Mouse (Mus musculus): ENCODE measurements around the gene Auts2. TPM values are rescaled to one million over a fixed set of nuclear protein-coding genes. Genes with fewer than 3 reads are reported as not detected.

Gene Auts2
- polyA plus RNA-seq, 1 experiment from 2014 or later, result 17.9 TPM

- no peaks in the 10 kb centered on the region for H3K27me3 ChIP-seq (ENCODE audit: insufficient read depth, low read length)
- H3K4me2 ChIP-seq (replicated peaks; ENCODE audit: low read depth, low read length), result no peak overlapping the region
- no peak overlapping the region for H3K4me3 ChIP-seq (ENCODE audit: low read length)
- H3K27ac ChIP-seq (ENCODE audit: low read length), result no peak overlapping the region
- 91% methylated on average over 7 of the region's 7 CpGs for WGBS
- no peak for ATAC-seq (ENCODE audit: low FRiP score, low TSS enrichment)
- no peaks in the 10 kb centered on the region for H3K9me3 ChIP-seq (ENCODE audit: low read length)
- no peaks in the 10 kb centered on the region for H3K4me1 ChIP-seq (ENCODE audit: insufficient read depth, low read length)
- H3K36me3 ChIP-seq (ENCODE audit: insufficient read depth, low read length), result no peaks in the 10 kb centered on the region
- no peak overlapping the region for H3K9ac ChIP-seq (replicated peaks; ENCODE audit: low read length)
Observed at GRCm38 (mm10) chr5:131664657-131665056, 878.5 kb downstream of the Auts2 start.

- Histone ChIP-seq H3K4me2 (replicated peaks; ENCODE audit: low read depth, low read length) (no peak overlapping the region), H3K27ac (ENCODE audit: low read length) (no peak overlapping the region), H3K36me3 (ENCODE audit: insufficient read depth, low read length) (no peaks in the 10 kb centered on the region), H3K4me3 (ENCODE audit: low read length) (no peak overlapping the region), H3K9ac (replicated peaks; ENCODE audit: low read length) (no peak overlapping the region), H3K27me3 (ENCODE audit: insufficient read depth, low read length) (no peaks in the 10 kb centered on the region), H3K9me3 (ENCODE audit: low read length) (no peaks in the 10 kb centered on the region), H3K4me1 (ENCODE audit: insufficient read depth, low read length) (no peaks in the 10 kb centered on the region)
- WGBS, result 56% methylated on average over 2 of the region's 2 CpGs
- no peak; the same call in 1 of the 2 replicates for ATAC-seq (ENCODE audit: low FRiP score, low TSS enrichment)
Observed at GRCm38 (mm10) chr5:131662657-131663056, 880.5 kb downstream of the Auts2 start.

- 92% methylated on average over 19 of the region's 19 CpGs for WGBS
- Histone ChIP-seq H3K27ac (ENCODE audit: low read length) (no peak overlapping the region), H3K4me2 (replicated peaks; ENCODE audit: low read depth, low read length) (no peak overlapping the region), H3K4me1 (ENCODE audit: insufficient read depth, low read length) (no peaks in the 10 kb centered on the region), H3K36me3 (ENCODE audit: insufficient read depth, low read length) (no peaks in the 10 kb centered on the region), H3K9ac (replicated peaks; ENCODE audit: low read length) (no peak overlapping the region), H3K4me3 (ENCODE audit: low read length) (no peak overlapping the region), H3K9me3 (ENCODE audit: low read length) (no peaks in the 10 kb centered on the region), H3K27me3 (ENCODE audit: insufficient read depth, low read length) (no peaks in the 10 kb centered on the region)
- ATAC-seq (ENCODE audit: low FRiP score, low TSS enrichment), result no peak
Observed at GRCm38 (mm10) chr5:131658822-131659515, 884.2 kb downstream of the Auts2 start.

GRCm38 (mm10) chr5:131654206-131654605 lies 888.9 kb downstream of the Auts2 start:
- no peaks in the 10 kb centered on the region for H3K27me3 ChIP-seq (ENCODE audit: insufficient read depth, low read length)
- peaks cover 16% of the 10 kb centered on the region for H3K4me1 ChIP-seq (ENCODE audit: insufficient read depth, low read length)
- no peak overlapping the region for H3K9ac ChIP-seq (replicated peaks; ENCODE audit: low read length)
- WGBS, result 67% methylated on average over 7 of the region's 7 CpGs
- no peaks in the 10 kb centered on the region for H3K9me3 ChIP-seq (ENCODE audit: low read length)
- no peak overlapping the region for H3K4me2 ChIP-seq (replicated peaks; ENCODE audit: low read depth, low read length)
- no peak for ATAC-seq (ENCODE audit: low FRiP score, low TSS enrichment)
- H3K27ac ChIP-seq (ENCODE audit: low read length), result no peak overlapping the region
- no peak overlapping the region for H3K4me3 ChIP-seq (ENCODE audit: low read length)
- no peaks in the 10 kb centered on the region for H3K36me3 ChIP-seq (ENCODE audit: insufficient read depth, low read length)

DNA sequence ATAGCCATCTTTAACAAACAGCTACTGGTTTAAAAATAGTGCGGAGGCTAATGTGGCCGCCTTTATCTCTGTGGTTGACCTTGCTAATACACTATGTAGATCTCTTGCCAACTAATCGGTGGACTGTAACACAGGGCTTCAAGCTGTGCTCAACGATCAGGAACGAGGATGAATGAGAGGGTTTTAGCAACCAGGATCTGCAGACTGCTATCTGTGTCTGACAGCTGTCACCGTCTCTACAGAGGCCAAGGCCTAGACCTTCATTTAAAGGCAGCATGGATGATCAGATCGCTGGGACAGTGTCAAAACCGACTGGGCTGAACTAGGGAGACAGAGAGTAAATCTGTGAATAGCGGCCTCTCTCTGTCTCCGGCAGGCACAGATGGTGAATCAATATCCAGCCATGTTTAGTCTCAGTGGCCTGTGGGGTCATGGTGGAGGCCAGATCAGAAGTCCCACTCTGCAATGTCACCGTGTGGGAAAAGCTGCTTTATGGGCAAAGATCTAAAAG lies 892.7 kb downstream of the Auts2 start:
- no peaks in the 10 kb centered on the region for H3K36me3 ChIP-seq (ENCODE audit: insufficient read depth, low read length)
- H3K4me3 ChIP-seq (ENCODE audit: low read length), result no peak overlapping the region
- ATAC-seq (ENCODE audit: low FRiP score, low TSS enrichment), result peak; percentile 63
- peaks cover 42% of the 10 kb centered on the region for H3K4me1 ChIP-seq (ENCODE audit: insufficient read depth, low read length)
- no peaks in the 10 kb centered on the region for H3K27me3 ChIP-seq (ENCODE audit: insufficient read depth, low read length)
- no peak overlapping the region for H3K4me2 ChIP-seq (replicated peaks; ENCODE audit: low read depth, low read length)
- H3K9ac ChIP-seq (replicated peaks; ENCODE audit: low read length), result no peak overlapping the region
- H3K27ac ChIP-seq (ENCODE audit: low read length), result no peak overlapping the region
- 19% methylated on average over 11 of the region's 11 CpGs for WGBS
- H3K9me3 ChIP-seq (ENCODE audit: low read length), result no peaks in the 10 kb centered on the region

- Histone ChIP-seq H3K9ac (replicated peaks; ENCODE audit: low read length) (no peak overlapping the region), H3K27ac (ENCODE audit: low read length) (no peak overlapping the region), H3K36me3 (ENCODE audit: insufficient read depth, low read length) (no peaks in the 10 kb centered on the region), H3K4me1 (ENCODE audit: insufficient read depth, low read length) (peaks cover 61% of the 10 kb centered on the region), H3K4me2 (replicated peaks; ENCODE audit: low read depth, low read length) (no peak overlapping the region), H3K27me3 (ENCODE audit: insufficient read depth, low read length) (no peaks in the 10 kb centered on the region), H3K4me3 (ENCODE audit: low read length) (no peak overlapping the region), H3K9me3 (ENCODE audit: low read length) (no peaks in the 10 kb centered on the region)
- no peak for ATAC-seq (ENCODE audit: low FRiP score, low TSS enrichment)
- 15% methylated on average over 4 of the region's 4 CpGs for WGBS
Observed at GRCm38 (mm10) chr5:131647683-131648119, 895.4 kb downstream of the Auts2 start.

DNA sequence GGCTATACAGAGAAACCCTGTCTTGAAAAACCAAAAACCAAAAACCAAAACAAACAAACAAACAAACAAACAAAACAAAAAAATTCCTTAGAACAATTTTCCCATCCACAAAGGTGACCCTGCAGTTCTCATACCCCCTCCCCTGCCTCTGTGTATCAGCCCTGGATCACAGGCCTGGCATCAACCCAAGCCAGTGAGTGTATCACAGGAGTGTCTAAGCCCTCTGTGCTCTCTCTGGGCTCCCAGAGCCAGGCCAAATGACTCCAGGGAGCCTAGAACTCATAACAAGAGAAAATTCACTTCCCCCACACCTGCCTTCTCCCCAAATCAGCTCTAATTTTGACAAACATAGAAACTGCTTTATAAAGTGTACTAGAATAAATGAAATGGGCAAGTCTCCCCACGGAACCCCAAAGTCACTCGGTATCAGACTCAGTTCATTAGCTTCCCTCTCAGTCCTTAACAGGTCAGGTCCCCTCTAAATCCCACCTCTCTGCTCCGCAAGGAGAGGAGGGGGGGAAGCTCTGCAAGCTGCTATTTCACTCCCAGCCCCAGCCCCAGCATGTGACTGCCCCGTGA lies 896.0 kb downstream of the Auts2 start:
- Histone ChIP-seq H3K4me1 (ENCODE audit: insufficient read depth, low read length) (peaks cover 61% of the 10 kb centered on the region), H3K27ac (ENCODE audit: low read length) (no peak overlapping the region)

GRCm38 (mm10) chr5:131646192-131646775 lies 896.9 kb downstream of the Auts2 start:
- 75% methylated on average over 10 of the region's 10 CpGs for WGBS
- no peaks in the 10 kb centered on the region for H3K27me3 ChIP-seq (ENCODE audit: insufficient read depth, low read length)
- H3K4me2 ChIP-seq (replicated peaks; ENCODE audit: low read depth, low read length), result no peak overlapping the region
- peaks cover 61% of the 10 kb centered on the region for H3K4me1 ChIP-seq (ENCODE audit: insufficient read depth, low read length)
- H3K4me3 ChIP-seq (ENCODE audit: low read length), result no peak overlapping the region
- H3K36me3 ChIP-seq (ENCODE audit: insufficient read depth, low read length), result no peaks in the 10 kb centered on the region
- no peak for ATAC-seq (ENCODE audit: low FRiP score, low TSS enrichment)
- no peak overlapping the region for H3K9ac ChIP-seq (replicated peaks; ENCODE audit: low read length)
- H3K9me3 ChIP-seq (ENCODE audit: low read length), result no peaks in the 10 kb centered on the region
- no peak overlapping the region for H3K27ac ChIP-seq (ENCODE audit: low read length)

More for the DNA sequence above, 896.0 kb downstream of the Auts2 start:
- 31% methylated on average over 4 of the region's 4 CpGs for whole genome bisulfite sequencing
- no peak overlapping the region for H3K4me2 ChIP-seq (replicated peaks; ENCODE audit: low read depth, low read length)
- no peak overlapping the region for H3K9ac ChIP-seq (replicated peaks; ENCODE audit: low read length)
- no peak overlapping the region for H3K4me3 ChIP-seq (ENCODE audit: low read length)
- no peak for ATAC-seq (ENCODE audit: low FRiP score, low TSS enrichment)
- H3K36me3 ChIP-seq (ENCODE audit: insufficient read depth, low read length), result no peaks in the 10 kb centered on the region
- H3K27me3 ChIP-seq (ENCODE audit: insufficient read depth, low read length), result no peaks in the 10 kb centered on the region
- H3K9me3 ChIP-seq (ENCODE audit: low read length), result no peaks in the 10 kb centered on the region

GRCm38 (mm10) chr5:131645341-131646191 lies 897.6 kb downstream of the Auts2 start:
- no peak overlapping the region for H3K4me2 ChIP-seq (replicated peaks; ENCODE audit: low read depth, low read length)
- no peak overlapping the region for H3K27ac ChIP-seq (ENCODE audit: low read length)
- no peak overlapping the region for H3K9ac ChIP-seq (replicated peaks; ENCODE audit: low read length)
- H3K27me3 ChIP-seq (ENCODE audit: insufficient read depth, low read length), result no peaks in the 10 kb centered on the region
- H3K9me3 ChIP-seq (ENCODE audit: low read length), result no peaks in the 10 kb centered on the region
- H3K4me1 ChIP-seq (ENCODE audit: insufficient read depth, low read length), result peaks cover 55% of the 10 kb centered on the region
- no peaks in the 10 kb centered on the region for H3K36me3 ChIP-seq (ENCODE audit: insufficient read depth, low read length)
- ATAC-seq (ENCODE audit: low FRiP score, low TSS enrichment), result no peak
- 40% methylated on average over 18 of the region's 18 CpGs for WGBS
- H3K4me3 ChIP-seq (ENCODE audit: low read length), result no peak overlapping the region

Measured in kidney, embryonic 16.5 days (tissue).